Mouse (Mus musculus): ENCODE measurements at regions not wholly inside any gene's neighbourhood (a gene's known extent, or its start where the extent isn't known, plus 50 kb on each side); places are given as distances from the start of the nearest gene placed in this dataset.

DNA sequence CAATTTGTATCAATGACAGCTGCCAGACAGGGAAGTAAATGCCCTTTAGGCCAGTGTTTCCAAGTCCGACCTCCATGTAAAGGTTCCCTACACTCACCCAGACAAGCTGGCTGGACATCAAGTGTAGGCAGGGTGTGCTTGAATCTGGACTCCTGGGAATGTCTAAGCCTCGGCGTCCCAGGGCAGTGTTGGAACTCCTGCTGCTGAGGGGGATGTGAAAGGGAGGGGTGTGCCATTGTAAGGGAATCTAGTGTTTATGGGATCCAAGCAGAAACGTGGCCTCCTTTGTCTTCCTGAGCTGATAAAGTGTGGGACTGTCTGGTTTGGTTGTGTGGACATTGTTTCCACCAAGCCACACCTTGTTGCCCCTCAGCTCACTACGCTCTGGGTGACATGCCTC is 291.9 kb downstream of the Cxcl12 start:
- Histone ChIP-seq H3K4me1 (ENCODE audit: control insufficient read depth in 1 of 2, insufficient read depth in 2 of 2) (no peaks in the 10 kb centered on the region), H3K4me3 (replicated peaks in 1 of 3; ENCODE audit: low read depth in 2 of 3, low read length in 2 of 3, poor library complexity in 1 of 3) (no peak overlapping the region), H3K9ac (ENCODE audit: insufficient read depth, low read depth) (no peak overlapping the region), H3K79me2 (replicated peaks; ENCODE audit: control insufficient read depth, extremely low read depth, insufficient read depth, poor library complexity, severe bottlenecking) (no peaks in the 10 kb centered on the region), H3K9me3 (replicated peaks; ENCODE audit: low read length) (no peaks in the 10 kb centered on the region), H3K27ac (ENCODE audit: insufficient read depth, low read depth) (no peak overlapping the region), H3K4me2 (ENCODE audit: insufficient read depth, low read depth, poor library complexity, severe bottlenecking) (no peak overlapping the region), H3K27me3 (replicated peaks) (peaks cover 78% of the 10 kb centered on the region), H3K36me3 (replicated peaks in 1 of 2; ENCODE audit: control insufficient read depth in 1 of 2, insufficient read depth in 1 of 2, low read length in 1 of 2) (no peaks in the 10 kb centered on the region)
- no peak for DNase-seq (ENCODE audit: extremely low read depth)
- in situ Hi-C loops (cut with MboI; ENCODE audit: low pct_ligation_motif_present, low pct_unique_long_range_greater_than_20kb, low sequenced_read_pairs) (no loop called here), dilution Hi-C loops (cut with MboI; ENCODE audit: extremely low pct_ligation_motif_present, extremely low pct_unique_long_range_greater_than_20kb, low sequenced_read_pairs) (no loop called here)
- no peak for TF ChIP-seq RCOR1 (conservative IDR thresholded peaks at IDR 0.05; ENCODE audit: low read depth, low read length)
- no peak for TF ChIP-seq PAX5 (IDR thresholded peaks at IDR 0.05; ENCODE audit: low read length)
- TF ChIP-seq SIN3A (IDR thresholded peaks at IDR 0.05; ENCODE audit: low read length), result no peak
- no peak for TF ChIP-seq MXI1 (IDR thresholded peaks at IDR 0.05; ENCODE audit: low read depth, low read length)

GRCm38 (mm10) chr6:117465165-117465564 is 296.8 kb downstream of the Cxcl12 start:
- H3K4me3 ChIP-seq (replicated peaks in 1 of 3; ENCODE audit: low read depth in 2 of 3, low read length in 2 of 3, poor library complexity in 1 of 3), result no peak overlapping the region
- H3K27me3 ChIP-seq (replicated peaks), result peaks cover 84% of the 10 kb centered on the region
- dilution Hi-C loops (cut with MboI; ENCODE audit: extremely low pct_ligation_motif_present, extremely low pct_unique_long_range_greater_than_20kb, low sequenced_read_pairs), result no loop called here
- no peak overlapping the region for H3K4me2 ChIP-seq (ENCODE audit: insufficient read depth, low read depth, poor library complexity, severe bottlenecking)
- no peak overlapping the region for H3K27ac ChIP-seq (ENCODE audit: insufficient read depth, low read depth)
- H3K9me3 ChIP-seq (replicated peaks; ENCODE audit: low read length), result peaks cover 5% of the 10 kb centered on the region
- no peak for DNase-seq (ENCODE audit: extremely low read depth)
- H3K79me2 ChIP-seq (replicated peaks; ENCODE audit: control insufficient read depth, extremely low read depth, insufficient read depth, poor library complexity, severe bottlenecking), result no peaks in the 10 kb centered on the region
- TF ChIP-seq RAD21 (IDR thresholded peaks at IDR 0.05; ENCODE audit: low read depth, low read length) (no peak), CHD2 (IDR thresholded peaks at IDR 0.05; ENCODE audit: low read length) (no peak), EP300 (IDR thresholded peaks at IDR 0.05; ENCODE audit: low read length) (no peak), POLR2A (IDR thresholded peaks at IDR 0.05; ENCODE audit: low read depth, low read length) (no peak), SIN3A (IDR thresholded peaks at IDR 0.05; ENCODE audit: low read length) (no peak), KAT2A (IDR thresholded peaks at IDR 0.05; ENCODE audit: insufficient replicate concordance, low read length) (no peak), HCFC1 (IDR thresholded peaks at IDR 0.05; ENCODE audit: low read depth, low read length) (no peak), MAX (IDR thresholded peaks at IDR 0.05; ENCODE audit: low read length) (no peak), BHLHE40 (IDR thresholded peaks at IDR 0.05; ENCODE audit: low read depth, low read length) (no peak), MXI1 (IDR thresholded peaks at IDR 0.05; ENCODE audit: low read depth, low read length) (no peak), TBP (conservative IDR thresholded peaks at IDR 0.05; ENCODE audit: low read depth, low read length) (no peak), RCOR1 (conservative IDR thresholded peaks at IDR 0.05; ENCODE audit: low read depth, low read length) (no peak), CTCF (conservative IDR thresholded peaks at IDR 0.05 in 1 of 2, IDR thresholded peaks at IDR 0.05 in 1 of 2; ENCODE audit: low read depth in 2 of 2, low read length in 2 of 2) (no peak)
- H3K4me1 ChIP-seq (ENCODE audit: control insufficient read depth in 1 of 2, insufficient read depth in 2 of 2), result no peaks in the 10 kb centered on the region
- no peak overlapping the region for H3K9ac ChIP-seq (ENCODE audit: insufficient read depth, low read depth)
- in situ Hi-C loops (cut with MboI; ENCODE audit: low pct_ligation_motif_present, low pct_unique_long_range_greater_than_20kb, low sequenced_read_pairs), result no loop called here
- H3K36me3 ChIP-seq (replicated peaks in 1 of 2; ENCODE audit: control insufficient read depth in 1 of 2, insufficient read depth in 1 of 2, low read length in 1 of 2), result no peaks in the 10 kb centered on the region

DNA sequence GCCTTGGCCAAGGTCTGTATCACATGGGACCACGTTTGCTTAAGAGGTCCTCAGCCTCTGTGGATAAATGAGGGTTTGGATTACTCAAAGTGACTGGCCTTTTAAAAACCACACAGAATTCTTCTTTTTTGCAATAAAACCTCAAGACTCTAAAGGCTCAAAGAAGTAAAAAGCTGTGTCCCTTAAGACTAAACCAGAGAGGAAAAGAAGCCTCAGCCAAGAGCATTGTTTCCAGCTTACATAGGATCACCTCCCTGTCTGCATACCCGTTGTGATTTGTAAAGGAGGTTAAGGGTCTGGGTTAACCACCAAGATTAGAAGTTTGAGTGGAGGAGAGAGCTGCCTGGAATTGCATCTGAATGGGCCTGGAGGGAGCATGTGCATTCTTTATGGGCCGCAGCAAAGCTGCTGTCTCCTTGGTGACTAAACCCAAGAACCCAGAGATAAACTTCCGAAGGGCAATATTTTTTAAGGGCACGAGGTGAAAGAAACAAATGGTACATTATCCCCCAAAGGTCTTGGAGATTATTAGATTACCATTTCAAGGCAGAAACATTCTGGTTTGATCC is 297.4 kb downstream of the Cxcl12 start:
- Histone ChIP-seq H3K4me2 (ENCODE audit: insufficient read depth, low read depth, poor library complexity, severe bottlenecking) (no peak overlapping the region), H3K4me1 (ENCODE audit: control insufficient read depth in 1 of 2, insufficient read depth in 2 of 2) (no peaks in the 10 kb centered on the region), H3K27ac (ENCODE audit: insufficient read depth, low read depth) (no peak overlapping the region), H3K36me3 (replicated peaks in 1 of 2; ENCODE audit: control insufficient read depth in 1 of 2, insufficient read depth in 1 of 2, low read length in 1 of 2) (no peaks in the 10 kb centered on the region), H3K4me3 (replicated peaks in 1 of 3; ENCODE audit: low read depth in 2 of 3, low read length in 2 of 3, poor library complexity in 1 of 3) (no peak overlapping the region), H3K9me3 (replicated peaks; ENCODE audit: low read length) (peaks cover 5% of the 10 kb centered on the region), H3K9ac (ENCODE audit: insufficient read depth, low read depth) (no peak overlapping the region), H3K79me2 (replicated peaks; ENCODE audit: control insufficient read depth, extremely low read depth, insufficient read depth, poor library complexity, severe bottlenecking) (no peaks in the 10 kb centered on the region), H3K27me3 (replicated peaks) (peaks cover 84% of the 10 kb centered on the region)
- TF ChIP-seq RAD21 (IDR thresholded peaks at IDR 0.05; ENCODE audit: low read depth, low read length), result no peak
- no peak for TF ChIP-seq GABPA (IDR thresholded peaks at IDR 0.05; ENCODE audit: insufficient replicate concordance, low read depth, low read length)
- no peak for TF ChIP-seq MAFK (IDR thresholded peaks at IDR 0.05; ENCODE audit: insufficient replicate concordance, low read length)
- no peak for TF ChIP-seq MAZ (IDR thresholded peaks at IDR 0.05; ENCODE audit: low read depth, low read length)
- TF ChIP-seq CTCF (conservative IDR thresholded peaks at IDR 0.05 in 1 of 2, IDR thresholded peaks at IDR 0.05 in 1 of 2; ENCODE audit: low read depth in 2 of 2, low read length in 2 of 2), result no peak
- TF ChIP-seq IRF4 (IDR thresholded peaks at IDR 0.05; ENCODE audit: low read depth, low read length), result no peak
- no peak for TF ChIP-seq RCOR1 (conservative IDR thresholded peaks at IDR 0.05; ENCODE audit: low read depth, low read length)
- TF ChIP-seq MEF2A (IDR thresholded peaks at IDR 0.05; ENCODE audit: borderline replicate concordance, low read depth, low read length), result no peak
- in situ Hi-C loops (cut with MboI; ENCODE audit: low pct_ligation_motif_present, low pct_unique_long_range_greater_than_20kb, low sequenced_read_pairs) (no loop called here), dilution Hi-C loops (cut with MboI; ENCODE audit: extremely low pct_ligation_motif_present, extremely low pct_unique_long_range_greater_than_20kb, low sequenced_read_pairs) (no loop called here)
- DNase-seq (ENCODE audit: extremely low read depth), result no peak
